Mouse (Mus musculus) adrenal gland, postnatal 14 days (tissue): ENCODE results near the gene Nrp2. TPM values are rescaled to one million over a fixed set of nuclear protein-coding genes. Genes with fewer than 3 reads are reported as not detected.

Experiments used
- DNase-seq: peaks from one replicate; pipeline ENCODE4 v3.0.0; 2021; ENCODE audit warnings: mixed read lengths
- total RNA-seq: library from RNA; stranded (reverse); gene quantifications from 2 replicates; pipeline ENCODE4 v1.2.3, GENCODE M21; 2021

Nrp2 gene
- total RNA-seq, 1 experiment from 2014 or later: 46.6 TPM

- DNase-seq: no peak
Observed at GRCm38 (mm10) chr1:62704117-62704888, 1.2 kb downstream of the Nrp2 start.

- no peak for DNase-seq
Observed at GRCm38 (mm10) chr1:62704889-62705516, 1.9 kb downstream of the Nrp2 start.

- DNase-seq: no peak
Observed at GRCm38 (mm10) chr1:62705517-62705981, 2.5 kb downstream of the Nrp2 start.

GRCm38 (mm10) chr1:62706085-62707021, 3.3 kb downstream of the Nrp2 start:
- DNase-seq: peak; percentile 81

GRCm38 (mm10) chr1:62707101-62707912, 4.2 kb downstream of the Nrp2 start:
- DNase-seq: peak; percentile 59

- no peak for DNase-seq
Observed at GRCm38 (mm10) chr1:62707913-62708860, 5.1 kb downstream of the Nrp2 start.

GRCm38 (mm10) chr1:62709770-62710335, 6.8 kb downstream of the Nrp2 start:
- DNase-seq: no peak

GRCm38 (mm10) chr1:62713021-62713676, 10.1 kb downstream of the Nrp2 start:
- DNase-seq: no peak

GRCm38 (mm10) chr1:62715004-62715403, 11.9 kb downstream of the Nrp2 start:
- DNase-seq: no peak

- no peak for DNase-seq
Observed at GRCm38 (mm10) chr1:62715692-62716091, 12.6 kb downstream of the Nrp2 start.

GRCm38 (mm10) chr1:62716836-62717478, 13.9 kb downstream of the Nrp2 start:
- peak; percentile 40 for DNase-seq

- DNase-seq: peak; percentile 44
Observed at GRCm38 (mm10) chr1:62717552-62718236, 14.6 kb downstream of the Nrp2 start.

- DNase-seq: no peak
Observed at GRCm38 (mm10) chr1:62718237-62718571, 15.1 kb downstream of the Nrp2 start.

- DNase-seq: no peak
Observed at GRCm38 (mm10) chr1:62718750-62719149, 15.7 kb downstream of the Nrp2 start.

- DNase-seq: no peak
Observed at GRCm38 (mm10) chr1:62719770-62720169, 16.7 kb downstream of the Nrp2 start.

- no peak for DNase-seq
Observed at GRCm38 (mm10) chr1:62720176-62720575, 17.1 kb downstream of the Nrp2 start.

GRCm38 (mm10) chr1:62720727-62721705, 17.9 kb downstream of the Nrp2 start:
- no peak for DNase-seq
